Mouse (Mus musculus): ENCODE results near the gene Fgfr2. TPM values are rescaled to one million over a fixed set of nuclear protein-coding genes. Genes with fewer than 3 reads are reported as not detected.

Gene Fgfr2
- polyA plus RNA-seq, 1 experiment from 2014 or later, result 11.2 TPM

DNA sequence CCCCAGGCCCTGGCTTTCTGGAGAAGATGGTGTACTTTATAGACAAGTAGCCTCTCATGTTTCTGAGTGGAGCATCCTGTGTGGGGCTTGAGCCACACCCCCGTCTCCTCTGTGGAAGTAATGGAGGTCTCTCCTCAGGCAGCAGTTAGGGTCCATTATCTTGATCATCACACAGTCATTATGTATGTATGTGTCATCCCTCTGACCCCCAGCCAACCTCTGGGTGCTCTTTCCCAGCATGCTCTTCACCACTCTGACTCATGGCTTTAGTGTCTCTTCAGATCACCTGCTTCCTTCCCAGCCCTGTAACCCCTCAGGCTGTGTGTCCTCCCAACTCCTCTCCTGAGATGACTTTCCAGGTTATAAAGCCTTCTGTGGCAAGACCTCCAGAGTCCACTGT lies 481.5 kb downstream of the Fgfr2 start:
- Histone ChIP-seq H3K4me3 (ENCODE audit: low read depth, low read length) (no peak overlapping the region), H3K27ac (ENCODE audit: low read depth) (no peak overlapping the region), H3K36me3 (replicated peaks; ENCODE audit: insufficient read depth, low read length) (no peaks in the 10 kb centered on the region), H3K27me3 (ENCODE audit: insufficient read depth, low read length) (no peaks in the 10 kb centered on the region), H3K4me1 (ENCODE audit: insufficient read depth) (no peaks in the 10 kb centered on the region), H3K9ac (replicated peaks) (no peak overlapping the region), H3K4me2 (ENCODE audit: low read depth, low read length) (no peak overlapping the region), H3K9me3 (ENCODE audit: low read length) (no peaks in the 10 kb centered on the region)
- TF ChIP-seq EP300 (IDR thresholded peaks at IDR 0.05; ENCODE audit: low read depth) (no peak), CTCF (IDR thresholded peaks at IDR 0.05; ENCODE audit: low read depth) (no peak)
- ATAC-seq (no peak), DNase-seq (no peak)
- 65% methylated on average over 1 of the region's 1 CpGs for WGBS (ENCODE audit: insufficient replicate concordance)

DNA sequence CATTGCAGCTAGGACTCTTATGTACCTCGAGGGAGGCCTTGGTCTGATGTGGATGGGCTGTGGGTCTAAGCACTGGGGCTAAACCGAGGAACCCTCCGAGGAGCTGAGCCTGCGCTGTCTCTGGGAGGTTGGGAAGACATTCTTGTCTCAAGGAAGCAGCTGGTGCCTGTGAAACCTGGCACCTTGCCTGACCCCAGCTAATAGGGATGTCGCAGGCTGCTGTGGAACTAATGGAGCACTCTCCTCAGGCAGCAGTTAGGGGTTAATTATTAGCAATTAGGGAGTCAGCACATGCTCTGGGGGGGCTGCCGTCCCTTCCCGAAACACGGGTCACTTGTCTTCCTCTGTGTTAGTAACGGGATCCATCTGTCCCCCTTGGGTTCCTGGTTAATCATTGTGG lies 482.2 kb downstream of the Fgfr2 start:
- H3K27ac ChIP-seq (ENCODE audit: low read depth), result no peak overlapping the region
- no peak overlapping the region for H3K4me3 ChIP-seq (ENCODE audit: low read depth, low read length)
- no peaks in the 10 kb centered on the region for H3K9me3 ChIP-seq (ENCODE audit: low read length)
- 59% methylated on average over 9 of the region's 9 CpGs for WGBS (ENCODE audit: insufficient replicate concordance)
- TF ChIP-seq CTCF (IDR thresholded peaks at IDR 0.05; ENCODE audit: low read depth) (no peak), EP300 (IDR thresholded peaks at IDR 0.05; ENCODE audit: low read depth) (no peak)
- no peaks in the 10 kb centered on the region for H3K27me3 ChIP-seq (ENCODE audit: insufficient read depth, low read length)
- no peak overlapping the region for H3K9ac ChIP-seq (replicated peaks)
- no peaks in the 10 kb centered on the region for H3K4me1 ChIP-seq (ENCODE audit: insufficient read depth)
- DNase-seq, result no peak
- H3K4me2 ChIP-seq (ENCODE audit: low read depth, low read length), result no peak overlapping the region
- no peaks in the 10 kb centered on the region for H3K36me3 ChIP-seq (replicated peaks; ENCODE audit: insufficient read depth, low read length)
- ATAC-seq, result no peak

DNA sequence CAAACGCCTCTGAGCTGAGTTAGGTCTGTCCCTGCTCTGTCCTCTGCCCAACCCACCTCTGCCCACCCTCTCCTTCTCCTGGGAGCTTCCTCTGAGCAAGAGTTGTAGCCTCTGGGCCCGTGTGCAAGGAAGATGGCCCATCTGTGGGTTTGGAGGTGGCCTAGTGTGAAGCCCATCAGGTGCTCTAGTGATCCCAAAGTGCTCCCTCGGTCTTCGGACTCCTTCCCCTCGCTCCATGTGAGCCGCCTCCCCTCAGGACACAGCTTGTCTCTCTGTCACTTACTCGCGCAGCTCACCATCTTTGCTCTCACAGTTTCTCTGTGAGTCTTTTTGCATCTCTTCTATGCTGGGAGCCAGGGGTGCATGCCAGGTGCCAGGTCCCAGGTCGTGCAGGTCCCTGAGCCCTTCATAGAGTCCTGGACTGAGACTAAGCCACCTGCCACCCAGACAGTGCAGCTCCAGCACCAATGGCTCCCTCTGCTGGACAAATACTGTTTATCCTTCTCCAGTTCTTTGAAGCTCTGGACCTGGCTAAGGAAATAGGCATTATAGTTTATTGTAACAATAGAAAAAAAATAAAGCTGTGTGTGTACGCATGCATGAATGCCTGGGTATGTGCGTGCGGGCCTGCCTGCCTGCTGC lies 484.6 kb downstream of the Fgfr2 start:
- H3K4me3 ChIP-seq (ENCODE audit: low read depth, low read length), result no peak overlapping the region
- DNase-seq, result peak; percentile 39
- ATAC-seq, result peak; percentile 61; the same call in 1 of the 2 replicates
- H3K27ac ChIP-seq (ENCODE audit: low read depth), result no peak overlapping the region
- H3K4me2 ChIP-seq (ENCODE audit: low read depth, low read length), result no peak overlapping the region
- no peaks in the 10 kb centered on the region for H3K9me3 ChIP-seq (ENCODE audit: low read length)
- 61% methylated on average over 12 of the region's 12 CpGs for WGBS (ENCODE audit: insufficient replicate concordance)
- peak; percentile 85 for TF ChIP-seq CTCF (IDR thresholded peaks at IDR 0.05; ENCODE audit: low read depth)
- TF ChIP-seq EP300 (IDR thresholded peaks at IDR 0.05; ENCODE audit: low read depth), result no peak
- no peak overlapping the region for H3K9ac ChIP-seq (replicated peaks)
- H3K36me3 ChIP-seq (replicated peaks; ENCODE audit: insufficient read depth, low read length), result no peaks in the 10 kb centered on the region
- H3K4me1 ChIP-seq (ENCODE audit: insufficient read depth), result no peaks in the 10 kb centered on the region
- H3K27me3 ChIP-seq (ENCODE audit: insufficient read depth, low read length), result no peaks in the 10 kb centered on the region

GRCm38 (mm10) chr7:132637292-132637691 lies 485.9 kb downstream of the Fgfr2 start:
- TF ChIP-seq EP300 (IDR thresholded peaks at IDR 0.05; ENCODE audit: low read depth), result no peak
- no peak for TF ChIP-seq CTCF (IDR thresholded peaks at IDR 0.05; ENCODE audit: low read depth)
- no peaks in the 10 kb centered on the region for H3K4me1 ChIP-seq (ENCODE audit: insufficient read depth)
- H3K9me3 ChIP-seq (ENCODE audit: low read length), result no peaks in the 10 kb centered on the region
- H3K27ac ChIP-seq (ENCODE audit: low read depth), result no peak overlapping the region
- no peaks in the 10 kb centered on the region for H3K27me3 ChIP-seq (ENCODE audit: insufficient read depth, low read length)
- H3K9ac ChIP-seq (replicated peaks), result no peak overlapping the region
- ATAC-seq (no peak), DNase-seq (no peak)
- 55% methylated on average over 12 of the region's 12 CpGs for WGBS (ENCODE audit: insufficient replicate concordance)
- H3K4me2 ChIP-seq (ENCODE audit: low read depth, low read length), result no peak overlapping the region
- no peaks in the 10 kb centered on the region for H3K36me3 ChIP-seq (replicated peaks; ENCODE audit: insufficient read depth, low read length)
- H3K4me3 ChIP-seq (ENCODE audit: low read depth, low read length), result no peak overlapping the region

GRCm38 (mm10) chr7:132631313-132631712 lies 491.8 kb downstream of the Fgfr2 start:
- no peak overlapping the region for H3K27ac ChIP-seq (ENCODE audit: low read depth)
- no peak overlapping the region for H3K9ac ChIP-seq (replicated peaks)
- H3K4me1 ChIP-seq (ENCODE audit: insufficient read depth), result no peaks in the 10 kb centered on the region
- no peak for TF ChIP-seq CTCF (IDR thresholded peaks at IDR 0.05; ENCODE audit: low read depth)
- no peak for TF ChIP-seq EP300 (IDR thresholded peaks at IDR 0.05; ENCODE audit: low read depth)
- H3K4me2 ChIP-seq (ENCODE audit: low read depth, low read length), result no peak overlapping the region
- H3K36me3 ChIP-seq (replicated peaks; ENCODE audit: insufficient read depth, low read length), result no peaks in the 10 kb centered on the region
- H3K9me3 ChIP-seq (ENCODE audit: low read length), result no peaks in the 10 kb centered on the region
- no peak overlapping the region for H3K4me3 ChIP-seq (ENCODE audit: low read depth, low read length)
- WGBS (ENCODE audit: insufficient replicate concordance), result 72% methylated on average over 11 of the region's 11 CpGs
- DNase-seq, result no peak
- H3K27me3 ChIP-seq (ENCODE audit: insufficient read depth, low read length), result no peaks in the 10 kb centered on the region
- ATAC-seq, result no peak

- no peak overlapping the region for H3K9ac ChIP-seq (replicated peaks)
- H3K36me3 ChIP-seq (replicated peaks; ENCODE audit: insufficient read depth, low read length), result no peaks in the 10 kb centered on the region
- TF ChIP-seq CTCF (IDR thresholded peaks at IDR 0.05; ENCODE audit: low read depth) (no peak), EP300 (IDR thresholded peaks at IDR 0.05; ENCODE audit: low read depth) (no peak)
- no peak overlapping the region for H3K27ac ChIP-seq (ENCODE audit: low read depth)
- ATAC-seq, result no peak
- H3K9me3 ChIP-seq (ENCODE audit: low read length), result no peaks in the 10 kb centered on the region
- H3K4me3 ChIP-seq (ENCODE audit: low read depth, low read length), result no peak overlapping the region
- H3K4me2 ChIP-seq (ENCODE audit: low read depth, low read length), result no peak overlapping the region
- DNase-seq, result no peak
- 65% methylated on average over 3 of the region's 3 CpGs for WGBS (ENCODE audit: insufficient replicate concordance)
- H3K27me3 ChIP-seq (ENCODE audit: insufficient read depth, low read length), result no peaks in the 10 kb centered on the region
- no peaks in the 10 kb centered on the region for H3K4me1 ChIP-seq (ENCODE audit: insufficient read depth)
These were observed 495.7 kb downstream of the Fgfr2 start for GRCm38 (mm10) chr7:132627448-132627847.

Measured in liver, postnatal 0 days (tissue).